ENCODE assay signal across 8 mouse cellular contexts in genomic region chrX:159372753-159373144, GRCm38 (mm10). TPM values are rescaled to one million over a fixed set of nuclear protein-coding genes. Genes with fewer than 3 reads are reported as not detected.
DNase-seq lines count a peak whose midpoint lies in the region; ATAC-seq and TF ChIP-seq lines count a peak whose summit lies in the region.

No protein-coding gene starts in this region.

- H3K9me3 ChIP-seq in heart, embryonic 12.5 days (replicated peaks): no peaks in the 10 kb centered on the region
- H3K9me3 ChIP-seq in ES-Bruce4 (replicated peaks; ENCODE audit: control insufficient read depth, insufficient read depth, low read length, poor library complexity, severe bottlenecking): no peaks in the 10 kb centered on the region
- H3K9me3 ChIP-seq in forebrain, embryonic 16.5 days (ENCODE audit: control insufficient read depth, low read length): no peaks in the 10 kb centered on the region

- DNase-seq in heart, postnatal 14 days: no peak
- no peak for DNase-seq in urinary bladder, postnatal 14 days (ENCODE audit: low spot score)
- no peak for DNase-seq in yolk sac, embryonic 10.5 days (ENCODE audit: low spot score)
- no peak for DNase-seq in thymus, postnatal 36 days

- no peak for TF ChIP-seq POLR2A in ES-Bruce4 (IDR thresholded peaks at IDR 0.05; ENCODE audit: insufficient read depth, low read length)

- peak overlapping the region; percentile 79 for H3K4me3 ChIP-seq in heart, embryonic 12.5 days
- peak overlapping the region; percentile 81 for H3K4me3 ChIP-seq in ES-Bruce4 (ENCODE audit: low read depth, low read length)
- H3K4me3 ChIP-seq in forebrain, embryonic 16.5 days (replicated peaks; ENCODE audit: low read length): peak overlapping the region; percentile 75

- intact Hi-C loops in heart, postnatal 14 days (cut with DNase I): no loop called here

- no peak for ATAC-seq in heart, embryonic 12.5 days (ENCODE audit: insufficient number of reproducible peaks, low FRiP score)
- no peak for ATAC-seq in forebrain, embryonic 16.5 days
- ATAC-seq in megakaryocyte progenitor cell, adult 5-6 weeks (replicated peaks; ENCODE audit: poor library complexity): 0 out of 2 replicates have a peak, but pooled peaks have one; percentile 1

- H3K27me3 ChIP-seq in heart, embryonic 12.5 days (replicated peaks): no peaks in the 10 kb centered on the region
- no peaks in the 10 kb centered on the region for H3K27me3 ChIP-seq in ES-Bruce4 (ENCODE audit: control insufficient read depth, insufficient read depth, low read length, poor library complexity, severe bottlenecking)
- H3K27me3 ChIP-seq in forebrain, embryonic 16.5 days (replicated peaks; ENCODE audit: control insufficient read depth, insufficient read depth, low read length): no peaks in the 10 kb centered on the region

- peak overlapping the region; percentile 86 for H3K9ac ChIP-seq in heart, embryonic 12.5 days
- H3K9ac ChIP-seq in ES-Bruce4 (ENCODE audit: low read depth, poor library complexity, severe bottlenecking): peak overlapping the region; percentile 59
- peak overlapping the region; percentile 68 for H3K9ac ChIP-seq in forebrain, embryonic 16.5 days (replicated peaks; ENCODE audit: low read depth, low read length)

- H3K27ac ChIP-seq in heart, embryonic 12.5 days (ENCODE audit: poor library complexity, severe bottlenecking): peak overlapping the region; percentile 84
- peak overlapping the region; percentile 0; the same call in 1 of the 2 replicates for H3K27ac ChIP-seq in ES-Bruce4 (ENCODE audit: insufficient read depth, low read length)
- peak overlapping the region; percentile 74; the same call in 1 of the 2 replicates for H3K27ac ChIP-seq in forebrain, embryonic 16.5 days (ENCODE audit: low read length)

- H3K4me1 ChIP-seq in heart, embryonic 12.5 days (replicated peaks): 0 out of 2 replicates have a peak, but pooled peaks cover 4% of the 10 kb centered on the region
- no peaks in the 10 kb centered on the region for H3K4me1 ChIP-seq in ES-Bruce4 (ENCODE audit: control insufficient read depth, insufficient read depth, low read length)
- peaks cover 8% of the 10 kb centered on the region for H3K4me1 ChIP-seq in forebrain, embryonic 16.5 days (replicated peaks; ENCODE audit: control insufficient read depth, insufficient read depth, low read length)

- 11% methylated on average over 9 of the region's 9 CpGs for WGBS in heart, embryonic 12.5 days
- 20% methylated on average over 9 of the region's 9 CpGs for WGBS in forebrain, embryonic 16.5 days

- TF ChIP-seq CTCF in ES-Bruce4 (IDR thresholded peaks at IDR 0.05; ENCODE audit: low read depth, low read length): no peak

- TF ChIP-seq EP300 in ES-Bruce4 (IDR thresholded peaks at IDR 0.05; ENCODE audit: insufficient read depth, low read depth, low read length): no peak

- H3K36me3 ChIP-seq in heart, embryonic 12.5 days: peaks cover 10% of the 10 kb centered on the region
- peaks cover 13% of the 10 kb centered on the region for H3K36me3 ChIP-seq in ES-Bruce4 (ENCODE audit: control insufficient read depth, insufficient read depth, low read length, poor library complexity, severe bottlenecking)
- no peaks in the 10 kb centered on the region for H3K36me3 ChIP-seq in forebrain, embryonic 16.5 days (ENCODE audit: control insufficient read depth, insufficient read depth)

- peak overlapping the region; percentile 66 for H3K4me2 ChIP-seq in heart, embryonic 12.5 days
- peak overlapping the region; percentile 55 for H3K4me2 ChIP-seq in forebrain, embryonic 16.5 days (ENCODE audit: low read length)

RNA-seq across cellular contexts. Expression of gene Eif1ax, which starts 0.8 kb away (rescaled TPM):
- polyA plus RNA-seq in heart, embryonic 12.5 days (2016; fragmentation: Nextera tagmentation; extraction: Ambion mirVana): 101 and 105 TPM in 2 replicates
- total RNA-seq in heart, postnatal 14 days (2021): 10 to 100 TPM; 82.7 to 93.3 TPM
- 83.9 and 92.6 TPM in 2 replicates for polyA plus RNA-seq in ES-Bruce4 (2011; ENCODE audit: insufficient read depth, insufficient read length, low read depth, missing spikeins)
- polyA plus RNA-seq in forebrain, embryonic 16.5 days (2015; fragmentation: Nextera tagmentation; extraction: Ambion mirVana): 114 and 129 TPM in 2 replicates
- total RNA-seq in megakaryocyte progenitor cell, adult 5-6 weeks (2015): 50.1 and 54.5 TPM in 2 replicates
- total RNA-seq in megakaryocyte progenitor cell, adult 5-6 weeks (2017): 48.6 and 50.9 TPM in 2 replicates

RNA-seq across cellular contexts. Expression of gene Map7d2, which starts 41.6 kb away (rescaled TPM):
- 0.62 and 0.78 TPM in 2 replicates for polyA plus RNA-seq in heart, embryonic 12.5 days (2016; fragmentation: Nextera tagmentation; extraction: Ambion mirVana)
- total RNA-seq in heart, postnatal 14 days (2021): under 1 TPM; 0.31 to 0.59 TPM
- polyA plus RNA-seq in ES-Bruce4 (2011; ENCODE audit: insufficient read depth, insufficient read length, low read depth, missing spikeins): 14.4 and 16.8 TPM in 2 replicates
- polyA plus RNA-seq in forebrain, embryonic 16.5 days (2015; fragmentation: Nextera tagmentation; extraction: Ambion mirVana): 15.5 and 22.0 TPM in 2 replicates
- total RNA-seq in megakaryocyte progenitor cell, adult 5-6 weeks (2015): not detected in 2 replicates
- total RNA-seq in megakaryocyte progenitor cell, adult 5-6 weeks (2017): 0.10 and 0.12 TPM in 2 replicates

Comparison
In these comparisons a context has a peak if more than half of its experiments do, and no peak if none do; other contexts are left out.
1. H3K27ac ChIP-seq: peak in every context shown above with its lines; median percentile 84 in heart, embryonic 12.5 days; 74 in forebrain, embryonic 16.5 days; 0 in ES-Bruce4.